Mouse (Mus musculus) large intestine, adult 2 months (tissue): ENCODE data around the gene Katnal1. TPM values are rescaled to one million over a fixed set of nuclear protein-coding genes. Genes with fewer than 3 reads are reported as not detected.

Experiments
- DNase-seq: peaks from one replicate; pipeline ENCODE4 v3.0.0-alpha.2; 2012; ENCODE audit warnings: low read depth, low spot score
- WGBS: fragments of 180-500 bp; shearing (Covaris S2); methylation state at CpG from one replicate; pipeline ENCODE4 v1.1.7; 2018; 5-methylcytosine and 5-hydroxymethylcytosine counted together
- polyA plus RNA-seq: library from polyadenylated mRNA; depleted of rRNA; stranded (reverse); fragments of >200 nt; gene quantifications from 2 replicates; pipeline ENCODE4 v1.2.3, GENCODE M21; 2012; rRNA removed

Gene Katnal1
- polyA plus RNA-seq, 1 experiment = 0.93 TPM

DNA sequence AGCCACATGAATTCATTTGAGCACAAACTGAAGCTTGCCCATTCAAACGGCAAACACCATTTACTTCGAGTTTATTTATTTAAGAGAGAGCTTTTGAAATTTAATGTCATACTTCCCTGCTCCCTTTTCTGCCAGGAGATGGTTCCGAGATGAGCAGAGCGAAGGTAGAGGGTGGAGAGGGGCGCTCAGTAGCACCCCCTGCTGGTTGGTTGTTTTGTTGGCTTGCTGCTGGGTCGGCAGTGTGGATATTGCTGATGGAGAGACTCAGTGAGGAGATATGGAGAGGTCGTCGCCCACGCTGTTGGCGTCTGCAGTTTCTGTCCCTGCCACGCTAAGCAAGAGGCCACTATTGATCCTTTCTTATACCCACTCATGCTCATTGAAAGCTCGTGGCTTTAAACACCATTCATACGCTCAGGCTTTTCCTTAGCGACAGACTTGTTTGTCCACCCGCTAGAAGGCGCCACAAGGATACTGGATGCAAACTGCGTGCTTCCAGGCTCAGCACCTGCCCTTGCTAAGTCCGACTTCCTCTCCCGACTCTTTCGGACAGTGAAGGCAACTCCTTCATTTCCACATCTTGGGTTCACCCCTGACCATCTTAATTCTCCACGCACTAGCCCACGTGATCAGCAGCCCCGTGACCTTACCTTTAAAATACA is 97.4 kb downstream of the Katnal1 start:
- 9% methylated on average over 23 of the region's 23 CpGs for WGBS
- DNase-seq = peak; percentile 21

DNA sequence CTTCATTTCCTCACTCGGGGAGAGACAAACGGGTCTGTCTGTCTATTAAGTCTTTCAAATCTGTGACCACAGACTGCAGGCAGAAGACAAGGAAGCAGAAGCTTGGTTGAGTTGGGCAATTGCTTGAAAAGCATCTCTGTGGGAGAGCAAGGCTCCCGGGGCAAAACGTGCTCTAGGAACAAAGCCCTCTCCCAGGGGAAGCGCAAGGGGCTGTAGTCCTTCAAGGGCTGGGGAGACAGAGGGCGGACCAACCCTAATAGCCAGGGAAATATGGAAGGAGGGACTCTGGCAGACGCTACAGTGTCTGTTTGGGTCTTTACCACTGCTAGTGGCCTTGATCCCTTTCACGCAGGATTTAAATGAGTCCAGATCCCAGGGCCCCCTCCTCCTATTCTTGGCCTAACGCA is 98.0 kb downstream of the Katnal1 start:
- DNase-seq = no peak
- WGBS = 17% methylated on average over 9 of the region's 9 CpGs

GRCm38 (mm10) chr5:148825732-148826131 is 103.4 kb downstream of the Katnal1 start:
- DNase-seq = no peak
- WGBS = 56% methylated on average over 7 of the region's 7 CpGs

GRCm38 (mm10) chr5:148822772-148823171 is 106.3 kb downstream of the Katnal1 start:
- WGBS = 81% methylated on average over 13 of the region's 13 CpGs
- no peak for DNase-seq

Other genes starting within 250 kb of the Katnal1 start
- not detected in 2 replicates for gene Gm42791, start 65.8 kb upstream of the Katnal1 start, polyA plus RNA-seq